Mouse (Mus musculus) layer of hippocampus, adult 2 months (tissue): ENCODE data around the gene Polr3c. TPM values are rescaled to one million over a fixed set of nuclear protein-coding genes. Genes with fewer than 3 reads are reported as not detected.

Experiments
- DNase-seq, 2 experiments: peaks; one replicate each; pipeline ENCODE4 v3.0.0; 2022; ENCODE audit warnings: low spot score in 2 of 2
- H3K27ac ChIP-seq: fragments of 200-600 bp; 2 replicates; pipeline ENCODE4 v1.8.1; 2022
- H3K4me3 ChIP-seq: fragments of 200-600 bp; 2 replicates; pipeline ENCODE4 v1.8.1; 2022; ENCODE audit warnings: mild to moderate bottlenecking
- CTCF ChIP-seq: fragments of 200-600 bp; conservative IDR thresholded peaks from 2 replicates; pipeline ENCODE4 v1.8.1; 2022; ENCODE audit warnings: antibody characterized with exemption, mild to moderate bottlenecking, moderate library complexity
- total RNA-seq, 2 experiments: library from RNA; stranded (reverse); gene quantifications; 2 replicates each; pipeline ENCODE4 v1.2.3; 2021

Polr3c gene
- total RNA-seq, 2 experiments from 2014 or later: 23.5 to 24.0 TPM

DNA sequence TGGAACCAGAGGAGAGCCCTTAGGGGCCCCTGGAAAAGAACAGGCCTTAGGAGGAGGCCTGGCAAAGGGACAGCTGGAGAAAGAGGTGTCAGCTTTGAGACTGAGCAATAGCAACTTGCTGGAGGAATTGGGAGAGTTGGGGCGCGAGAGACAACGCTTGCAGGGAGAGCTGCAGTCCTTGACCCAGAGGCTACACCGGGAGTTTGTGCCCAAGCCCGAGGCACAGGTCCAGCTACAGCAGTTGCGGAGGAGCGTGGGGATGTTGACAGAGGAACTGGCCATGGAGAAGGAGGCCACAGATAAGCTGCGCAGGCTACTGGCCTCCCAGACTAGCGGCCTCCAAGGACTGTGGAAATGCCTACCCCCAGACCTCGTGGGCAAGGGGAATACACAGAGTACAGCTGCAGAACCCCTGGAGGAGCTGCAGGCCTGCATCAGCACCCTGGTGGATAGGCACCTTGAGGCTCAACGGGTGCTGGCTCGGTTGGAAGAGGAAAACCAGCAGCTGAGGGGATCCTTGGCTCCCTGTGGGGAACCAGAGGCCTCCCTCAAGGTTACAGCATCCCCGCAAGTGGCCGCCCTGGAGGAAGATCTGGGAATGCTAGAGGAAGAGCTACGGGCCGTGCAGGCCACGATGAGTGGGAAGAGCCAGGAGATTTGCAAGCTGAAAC, 43.1 kb downstream of the Polr3c start:
- H3K4me3 ChIP-seq: peak overlapping the region; percentile 37; the same call in 1 of the 2 replicates
- no peak overlapping the region for H3K27ac ChIP-seq
- DNase-seq: no peak
- no peak for TF ChIP-seq CTCF

DNA sequence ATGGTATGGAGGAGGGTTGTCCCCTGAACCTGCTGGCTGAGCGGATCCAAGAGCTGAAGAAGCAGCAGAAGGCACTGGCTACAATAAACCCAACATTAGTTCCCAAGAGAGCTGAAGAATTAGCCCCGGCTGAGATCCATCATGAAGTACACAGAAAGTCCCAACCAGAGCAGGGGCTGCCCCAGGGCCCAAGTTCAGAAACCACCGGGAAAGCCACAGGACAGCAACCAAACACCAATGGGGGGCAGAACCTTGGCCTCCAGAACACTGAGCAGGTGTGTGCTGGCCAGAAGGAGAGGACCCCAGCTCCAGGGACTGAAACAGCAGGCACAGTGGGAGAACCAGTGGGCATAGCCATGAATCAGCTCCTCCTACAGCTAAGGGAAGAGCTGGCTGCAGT, 43.9 kb downstream of the Polr3c start:
- no peak overlapping the region for H3K4me3 ChIP-seq
- no peak overlapping the region for H3K27ac ChIP-seq
- no peak for DNase-seq
- no peak for TF ChIP-seq CTCF

DNA sequence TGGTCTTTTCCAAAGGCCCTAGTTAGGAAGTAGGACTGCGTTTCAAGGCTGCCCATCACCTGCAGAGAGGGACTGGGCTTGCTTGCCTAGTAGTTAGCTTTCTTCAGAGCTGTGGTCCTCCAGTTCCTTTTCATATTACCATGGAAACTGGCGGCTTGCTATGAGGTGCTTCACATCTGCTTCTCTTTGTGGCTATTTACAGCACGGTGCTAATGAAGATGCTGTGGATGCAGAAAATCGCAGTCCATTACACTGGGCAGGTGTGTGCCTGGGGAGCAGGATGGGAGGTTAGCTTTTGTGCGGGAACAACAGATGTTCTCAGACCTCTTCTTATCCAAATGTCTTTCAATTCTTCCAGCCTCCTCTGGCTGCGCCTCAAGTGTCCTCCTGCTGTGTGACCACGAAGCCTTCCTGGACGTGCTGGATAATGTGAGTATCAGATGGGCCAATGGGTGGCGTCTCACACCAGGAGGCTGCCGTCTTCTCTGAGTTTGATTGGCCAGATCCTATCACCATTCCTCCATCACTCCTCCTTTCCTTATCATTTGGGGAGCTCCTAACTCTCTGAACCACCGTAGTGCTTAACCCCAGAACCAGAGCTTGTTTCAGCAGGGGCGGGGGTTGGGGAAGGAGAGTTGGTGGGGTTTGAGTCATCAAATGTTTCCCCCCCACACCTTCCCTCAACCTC, 47.0 kb downstream of the Polr3c start:
- H3K4me3 ChIP-seq: no peak overlapping the region
- no peak overlapping the region for H3K27ac ChIP-seq
- no peak for DNase-seq
- no peak for TF ChIP-seq CTCF

DNA sequence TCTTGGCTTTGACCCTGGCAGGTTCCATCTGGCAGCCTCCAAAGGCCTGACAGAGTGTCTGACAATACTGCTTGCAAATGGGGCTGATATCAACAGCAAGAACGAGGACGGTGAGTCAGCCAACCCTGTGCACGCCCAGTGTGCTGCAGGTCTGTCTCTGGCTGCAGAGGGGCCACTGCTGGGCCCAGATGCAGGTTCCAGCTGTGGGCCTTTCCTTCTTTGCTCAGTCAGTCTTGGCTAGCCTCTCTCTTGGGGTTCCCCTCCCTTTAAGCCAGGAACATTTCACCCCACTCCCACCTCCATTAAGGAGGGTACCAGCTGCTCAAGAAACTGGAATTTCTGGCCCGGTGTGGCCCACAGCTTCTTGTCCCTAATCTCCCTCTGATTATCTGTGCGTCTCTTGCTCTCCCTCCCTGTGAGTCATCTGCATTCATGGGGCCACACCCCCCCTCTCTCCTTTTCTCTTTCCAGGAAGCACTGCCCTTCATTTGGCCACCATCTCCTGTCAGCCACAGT, 48.2 kb downstream of the Polr3c start:
- DNase-seq: no peak
- Histone ChIP-seq H3K27ac (no peak overlapping the region), H3K4me3 (no peak overlapping the region)
- no peak for TF ChIP-seq CTCF

DNA sequence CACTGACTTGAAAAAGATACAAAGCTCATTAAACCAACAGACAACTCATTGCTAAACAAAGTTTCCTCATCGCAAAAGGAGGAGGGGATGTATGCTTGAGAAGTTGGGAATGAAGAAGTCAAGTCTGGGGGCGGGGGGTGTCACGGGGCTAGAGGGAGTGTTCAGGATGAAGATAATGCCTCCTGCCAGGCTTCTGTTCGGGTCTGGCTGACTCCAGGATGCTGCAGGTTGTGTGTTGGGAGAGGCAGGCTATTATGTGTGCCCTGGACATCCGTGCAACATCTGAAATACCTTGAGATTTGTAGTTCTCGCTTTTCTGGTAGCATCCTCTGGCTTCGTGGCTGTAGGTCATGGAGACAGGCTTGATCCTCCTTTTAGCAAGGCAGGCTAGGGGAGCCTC, 49.0 kb downstream of the Polr3c start:
- DNase-seq: no peak
- H3K4me3 ChIP-seq: no peak overlapping the region
- H3K27ac ChIP-seq: no peak overlapping the region
- TF ChIP-seq CTCF: no peak

DNA sequence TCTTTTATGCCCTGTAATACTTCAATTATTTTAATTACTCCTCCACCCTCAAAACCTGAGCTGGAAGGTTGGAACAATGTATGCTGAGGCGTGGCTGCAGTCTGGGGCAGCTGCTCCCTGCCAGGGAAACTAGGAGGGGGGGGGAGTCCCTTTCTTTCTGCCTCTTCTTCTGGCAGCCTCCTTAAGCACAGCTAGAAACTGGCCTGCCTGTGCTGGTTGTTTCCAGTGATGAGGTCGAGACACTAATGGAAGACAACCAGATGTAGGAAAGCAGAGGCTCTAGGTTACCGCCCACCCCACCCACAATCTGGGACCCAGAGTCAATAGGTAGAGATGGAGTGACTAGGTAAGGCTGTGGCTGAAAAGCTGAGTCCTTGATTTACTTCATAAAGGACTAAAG, 51.7 kb downstream of the Polr3c start:
- no peak for DNase-seq
- H3K27ac ChIP-seq: no peak overlapping the region
- TF ChIP-seq CTCF: no peak

DNA sequence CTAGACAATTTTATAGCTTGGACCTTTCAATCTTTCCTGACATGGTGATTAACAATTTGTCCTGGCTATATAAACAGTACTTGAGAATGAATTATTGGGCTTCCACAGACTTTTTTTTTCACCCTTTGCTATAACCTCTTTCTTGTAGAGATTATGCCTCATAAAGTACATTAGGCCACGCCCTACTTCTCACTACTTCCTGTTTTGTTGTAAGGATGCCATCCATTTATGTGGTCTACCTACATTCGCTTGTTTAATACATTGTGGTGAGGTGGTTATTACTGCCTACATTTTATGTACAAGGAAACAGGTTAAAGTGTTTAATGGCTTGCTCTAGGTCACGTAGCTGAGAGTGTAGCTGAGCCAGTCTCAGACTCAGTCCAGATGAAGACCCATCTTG, 52.3 kb downstream of the Polr3c start:
- TF ChIP-seq CTCF: no peak
- no peak for DNase-seq
- H3K4me3 ChIP-seq: no peak overlapping the region
- H3K27ac ChIP-seq: no peak overlapping the region

More for the DNA sequence above, 51.7 kb downstream of the Polr3c start:
- H3K4me3 ChIP-seq: no peak overlapping the region

DNA sequence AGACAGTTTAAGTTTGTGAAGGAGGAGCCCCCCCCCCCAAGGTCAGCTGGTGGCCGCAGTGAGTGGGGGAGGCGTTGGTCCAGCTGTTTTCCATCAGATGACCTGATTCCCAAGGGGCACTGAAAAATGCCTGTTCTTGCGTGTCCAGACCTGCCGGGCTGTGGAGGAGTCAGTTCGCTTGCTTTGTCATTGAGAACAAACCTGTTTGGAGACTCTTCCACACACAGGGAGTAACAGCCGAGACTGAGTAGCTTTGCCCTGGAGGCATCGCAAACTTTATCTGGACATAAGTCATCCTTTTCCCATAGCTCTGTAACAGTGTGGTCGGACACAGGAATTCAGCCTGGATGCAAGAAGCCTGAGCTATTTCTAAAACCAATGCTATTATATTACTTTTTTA, 53.0 kb downstream of the Polr3c start:
- no peak for TF ChIP-seq CTCF
- DNase-seq: no peak
- H3K27ac ChIP-seq: no peak overlapping the region
- no peak overlapping the region for H3K4me3 ChIP-seq

DNA sequence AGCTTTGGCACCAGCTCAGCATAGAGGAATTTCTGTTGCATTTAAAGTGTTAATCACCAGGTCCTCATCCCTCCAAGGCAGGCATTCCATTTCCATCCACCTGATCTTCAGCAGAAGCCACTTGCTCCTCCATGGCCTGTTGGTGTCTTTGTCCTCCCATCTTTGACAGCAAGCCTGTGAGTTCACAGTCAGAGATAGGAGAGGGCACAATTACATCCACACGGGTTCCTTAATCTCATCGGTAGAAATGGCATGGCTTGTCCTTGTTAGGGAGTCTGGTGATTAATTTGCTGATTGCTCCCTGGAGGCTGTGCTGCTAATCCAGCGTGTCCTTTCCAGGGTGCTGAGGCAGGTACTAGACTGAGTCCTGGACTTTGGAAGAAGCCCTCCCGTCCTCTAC, 53.9 kb downstream of the Polr3c start:
- Histone ChIP-seq H3K27ac (no peak overlapping the region), H3K4me3 (no peak overlapping the region)
- TF ChIP-seq CTCF: no peak
- DNase-seq: no peak

DNA sequence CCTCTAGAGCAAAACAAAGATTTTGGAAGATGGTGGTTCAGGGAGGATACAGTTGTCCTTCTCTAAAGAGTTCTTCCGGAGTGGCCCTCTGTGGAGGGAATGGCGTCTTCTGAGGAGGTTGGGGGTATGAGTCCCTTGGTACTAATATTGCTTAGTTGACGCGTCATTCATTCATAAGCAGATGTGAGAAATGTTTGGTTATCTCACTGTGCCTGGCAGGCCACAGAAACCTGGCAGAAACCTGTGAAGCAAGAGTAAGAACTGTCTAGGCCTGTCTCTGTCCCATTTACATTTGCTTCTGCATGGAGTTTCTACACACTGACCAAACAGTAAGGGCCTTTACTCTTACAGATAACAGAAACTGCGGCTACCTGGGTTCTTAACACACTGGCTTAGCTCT, 55.9 kb downstream of the Polr3c start:
- no peak for DNase-seq
- TF ChIP-seq CTCF: no peak
- Histone ChIP-seq H3K27ac (no peak overlapping the region), H3K4me3 (no peak overlapping the region)

DNA sequence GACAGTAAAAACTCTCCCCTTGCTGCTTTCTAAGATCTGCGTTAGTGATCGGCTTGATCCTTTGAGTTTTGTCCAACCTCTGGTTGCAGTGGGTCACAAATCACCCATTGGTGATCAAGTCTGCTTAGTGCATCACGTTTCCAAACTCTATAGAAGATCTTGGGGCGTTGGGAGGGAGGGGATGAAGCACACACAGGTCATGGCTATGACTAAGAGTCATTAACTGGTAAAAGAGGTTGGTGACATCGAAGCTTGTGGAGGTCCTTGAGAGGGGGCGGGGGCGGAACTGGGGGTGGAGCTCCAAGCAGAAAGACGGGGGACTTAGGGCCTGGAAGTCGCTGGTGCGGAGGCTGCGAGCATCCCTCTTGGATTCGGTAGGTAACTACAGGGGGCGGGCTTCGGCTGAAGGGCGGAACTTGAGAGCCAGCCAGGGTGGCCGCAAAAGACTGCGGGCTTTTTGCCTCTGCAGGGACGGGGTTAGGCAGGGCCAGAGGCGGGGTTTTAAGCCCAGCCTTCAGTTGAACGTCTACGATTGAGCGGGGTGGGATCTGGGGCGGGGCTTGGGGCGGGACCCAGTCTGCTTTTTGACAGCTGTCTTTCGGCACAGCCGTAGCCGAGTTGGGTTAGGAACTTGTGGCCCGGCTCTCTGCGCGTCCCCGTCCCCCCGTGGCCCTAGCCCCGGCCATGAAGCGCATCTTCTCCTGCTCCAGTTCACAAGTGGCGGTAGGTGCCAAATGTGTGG, 57.5 kb downstream of the Polr3c start, which contains the start of gene Ankrd35:
Ankrd35 (plus strand) TSS at position 405 of the 742 bp plus-strand sequence.
- Histone ChIP-seq H3K27ac (peak within 1 kb of the TSS; percentile 70; the same call in 1 of the 2 replicates), H3K4me3 (peak within 1 kb of the TSS; percentile 71)
- peak; percentile 59 to 66 for DNase-seq
- peak; percentile 55 for TF ChIP-seq CTCF

DNA sequence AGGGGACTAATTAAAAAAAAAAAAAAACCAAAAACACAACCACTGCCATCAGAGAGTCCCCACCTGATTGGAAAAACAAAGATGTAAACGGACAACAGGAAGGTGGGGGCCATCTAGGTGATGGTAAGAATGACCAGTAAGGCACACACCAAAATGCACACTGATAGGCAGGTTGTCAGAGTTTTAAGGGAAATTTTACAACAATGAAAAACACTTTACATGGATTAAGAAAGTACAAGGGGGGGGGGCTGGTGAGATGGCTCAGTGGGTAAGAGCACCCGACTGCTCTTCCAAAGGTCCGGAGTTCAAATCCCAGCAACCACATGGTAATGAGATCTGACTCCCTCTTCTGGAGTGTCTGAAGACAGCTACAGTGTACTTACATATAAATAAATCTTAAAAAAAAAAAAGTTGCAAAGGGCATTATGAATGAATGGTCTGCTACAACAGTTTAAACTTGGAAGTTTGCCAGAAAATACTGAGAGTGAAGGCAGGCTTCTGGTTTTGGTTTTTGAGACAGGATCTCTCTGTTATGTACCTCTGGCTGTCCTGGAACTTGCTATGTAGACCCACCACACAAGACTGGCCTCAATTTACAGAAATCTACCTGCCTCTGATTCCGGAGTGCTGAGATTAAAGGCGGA, 58.9 kb downstream of the Polr3c start:
- no peak overlapping the region for H3K4me3 ChIP-seq
- DNase-seq: no peak
- TF ChIP-seq CTCF: no peak
- H3K27ac ChIP-seq: no peak overlapping the region

DNA sequence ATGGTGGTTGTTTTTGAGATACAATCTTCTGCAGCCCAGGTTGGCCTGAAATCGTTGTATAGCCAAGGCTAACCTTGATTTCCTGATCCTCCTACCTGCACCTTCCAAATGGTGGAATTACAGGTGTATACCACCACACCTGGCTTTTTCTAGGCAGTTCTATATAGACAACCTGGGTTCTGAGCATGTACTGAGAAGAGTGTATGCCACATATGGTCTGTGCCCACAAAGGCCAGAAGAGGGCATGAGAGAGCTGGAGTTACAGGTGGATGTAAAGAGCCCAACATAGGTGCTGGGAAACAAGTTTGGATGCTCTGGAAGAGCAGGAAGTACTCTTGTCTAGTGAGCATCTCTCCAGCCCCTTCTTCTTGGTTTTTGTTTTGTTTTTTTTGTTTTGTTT, 60.1 kb downstream of the Polr3c start:
- no peak overlapping the region for H3K27ac ChIP-seq
- TF ChIP-seq CTCF: peak; percentile 62
- H3K4me3 ChIP-seq: no peak overlapping the region
- no peak for DNase-seq
